Mouse (Mus musculus) left cerebral cortex, adult 18-20 months (tissue): ENCODE measurements around the gene Twf1. TPM values are rescaled to one million over a fixed set of nuclear protein-coding genes. Genes with fewer than 3 reads are reported as not detected.
A peak's percentile ranks its signal among the peaks of the same experiment; 100 is the strongest.

Source experiments
- DNase-seq, 2 experiments: peaks; one replicate each; pipeline ENCODE4 v3.0.0; 2021 to 2022; ENCODE audit warnings: low spot score in 2 of 2, mixed read lengths in 1 of 2
- long read RNA-seq, 2 experiments: library from polyadenylated mRNA; stranded (forward); transcript quantifications; one replicate each; pipeline ENCODE4 v2.0.0; 2021
- total RNA-seq, 2 experiments: library from RNA; stranded (reverse); gene quantifications; 2 replicates each; pipeline ENCODE4 v1.2.3; 2021

Gene Twf1
- total RNA-seq, result 10 to 100 TPM; 40.5 to 41.0 TPM
- long read RNA-seq, experiment 1, transcript Twf1-201 (9 exons, 3,025 nt), result major isoform, 52 of 60 reads
- long read RNA-seq, experiment 1, partial matches to known transcripts, result 3 of 60 reads
- long read RNA-seq, experiment 1, other reads (novel, unspliced or antisense), result 5 of 60 reads
- long read RNA-seq, experiment 2, transcript Twf1-201 (9 exons, 3,025 nt), result major isoform, 33 of 43 reads
- long read RNA-seq, experiment 2, partial matches to known transcripts, result 2 of 43 reads
- long read RNA-seq, experiment 2, other reads (novel, unspliced or antisense), result 8 of 43 reads

- peak; percentile 98 to 99 for DNase-seq
Measured at GRCm38 (mm10) chr15:94589219-94590075, at the start of gene Twf1. Gene Twf1 (minus strand): TSS chr15:94589889.

- DNase-seq, result no peak
Measured at GRCm38 (mm10) chr15:94639126-94639525, 49.4 kb upstream of the Twf1 start.

- no peak for DNase-seq
Measured at GRCm38 (mm10) chr15:94638207-94638606, 48.5 kb upstream of the Twf1 start.

DNA sequence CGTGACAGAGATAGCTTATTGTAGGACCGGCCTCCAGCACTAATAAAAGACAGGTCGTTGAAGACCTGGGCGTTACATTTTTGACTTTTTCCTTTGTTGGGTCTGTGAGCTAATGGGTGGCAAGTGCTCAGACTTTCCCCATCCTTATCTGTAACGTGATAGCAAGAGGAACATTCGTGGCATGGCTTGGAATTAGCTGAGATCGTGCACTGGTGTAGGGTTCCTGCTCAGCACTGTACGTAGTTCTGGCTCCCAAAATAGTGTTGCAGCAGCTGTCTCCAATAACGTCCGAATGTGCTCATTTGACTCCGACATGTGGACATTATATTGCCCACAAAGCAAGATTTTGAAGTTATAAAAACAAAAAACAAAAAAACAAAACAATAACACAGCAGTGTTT, 44.8 kb upstream of the Twf1 start:
- no peak for DNase-seq

DNA sequence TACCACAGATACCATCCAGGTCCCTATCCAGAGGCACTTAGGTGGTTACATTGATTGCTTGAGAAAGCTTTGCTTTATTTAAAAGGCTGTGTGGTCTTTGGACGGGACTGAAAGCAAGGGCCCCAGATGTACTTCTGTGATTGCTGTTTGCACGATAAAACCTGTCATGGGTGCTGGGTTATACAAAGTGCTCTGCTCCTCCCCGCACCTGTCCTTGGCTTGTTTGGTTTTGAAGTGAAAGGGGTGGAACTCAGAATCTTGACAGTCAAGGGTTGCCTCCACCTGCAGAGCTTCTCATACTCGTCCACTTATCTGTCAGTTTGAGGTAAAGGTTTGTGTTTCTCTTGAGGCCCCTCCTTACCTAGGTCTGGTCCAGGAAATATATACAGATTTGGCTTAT, 40.9 kb upstream of the Twf1 start:
- no peak for DNase-seq

- peak in 1 of 2 experiments; percentile 52 for DNase-seq
Measured at GRCm38 (mm10) chr15:94628830-94629601, 39.3 kb upstream of the Twf1 start, which contains the start of gene Tmem117. Gene Tmem117 (plus strand): TSS chr15:94629232.

GRCm38 (mm10) chr15:94628463-94628829, 38.8 kb upstream of the Twf1 start:
- no peak for DNase-seq

- DNase-seq, result no peak
Measured at GRCm38 (mm10) chr15:94620909-94621308, 31.2 kb upstream of the Twf1 start.

DNA sequence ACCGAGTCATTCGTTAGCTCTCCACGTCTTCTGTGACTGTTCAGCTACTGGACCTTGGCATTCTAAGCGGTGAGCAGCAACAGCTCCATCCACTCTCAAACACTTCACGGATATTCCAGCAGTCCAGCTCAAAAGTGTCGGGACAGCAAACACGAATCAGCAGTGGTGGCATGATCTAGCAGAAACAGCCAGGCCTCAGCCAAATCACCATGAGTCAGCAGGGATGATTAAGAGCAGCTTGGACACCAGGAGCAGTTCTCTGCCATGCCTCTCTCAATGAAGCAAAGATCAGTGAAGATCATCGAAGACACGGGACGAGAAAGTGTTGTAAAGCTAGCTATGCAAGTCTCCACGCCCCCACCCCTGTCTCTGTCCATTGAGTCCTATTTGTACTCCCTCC, 26.3 kb upstream of the Twf1 start:
- no peak for DNase-seq

DNA sequence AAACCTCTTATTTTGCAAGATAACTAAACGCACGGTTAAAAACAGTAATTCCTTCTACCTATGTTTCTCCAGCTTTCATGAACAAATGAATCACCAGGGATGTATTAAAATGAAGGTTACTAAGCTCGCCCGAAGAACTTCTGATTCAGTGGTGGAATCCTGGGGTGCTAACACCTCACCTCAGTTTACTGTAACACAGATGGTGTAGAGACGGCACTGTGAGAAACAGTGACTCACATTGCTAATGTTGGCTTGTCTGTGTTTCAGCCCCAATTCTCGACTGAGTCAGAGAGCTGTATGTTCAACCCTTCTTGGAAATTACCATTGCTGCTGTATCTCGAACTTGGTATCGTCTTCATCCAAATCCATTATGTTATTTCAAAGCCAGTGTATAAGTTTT, 18.1 kb upstream of the Twf1 start:
- DNase-seq, result peak; percentile 31 to 39

- DNase-seq, result no peak
Measured at GRCm38 (mm10) chr15:94602441-94602840, 12.8 kb upstream of the Twf1 start.

DNA sequence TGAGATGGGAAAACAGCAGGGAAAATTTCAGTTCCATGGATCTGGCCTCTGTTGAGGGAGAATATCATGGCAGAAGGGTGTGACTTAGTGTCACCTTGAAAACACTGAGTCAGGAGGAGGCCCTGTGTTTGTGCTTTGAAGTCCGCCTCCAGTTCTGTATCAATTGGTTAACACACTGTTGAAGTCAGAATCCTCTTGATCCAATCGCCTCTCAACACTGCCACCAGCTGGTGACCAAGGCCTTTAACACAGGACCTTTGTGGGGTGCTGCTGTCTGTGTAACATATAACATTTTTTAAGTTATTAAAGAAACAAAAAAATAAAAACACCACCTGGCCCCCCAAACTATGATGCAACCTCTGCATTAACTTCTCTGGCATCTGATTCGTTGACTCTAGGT, 11.7 kb upstream of the Twf1 start:
- DNase-seq, result peak; percentile 46 to 48

DNA sequence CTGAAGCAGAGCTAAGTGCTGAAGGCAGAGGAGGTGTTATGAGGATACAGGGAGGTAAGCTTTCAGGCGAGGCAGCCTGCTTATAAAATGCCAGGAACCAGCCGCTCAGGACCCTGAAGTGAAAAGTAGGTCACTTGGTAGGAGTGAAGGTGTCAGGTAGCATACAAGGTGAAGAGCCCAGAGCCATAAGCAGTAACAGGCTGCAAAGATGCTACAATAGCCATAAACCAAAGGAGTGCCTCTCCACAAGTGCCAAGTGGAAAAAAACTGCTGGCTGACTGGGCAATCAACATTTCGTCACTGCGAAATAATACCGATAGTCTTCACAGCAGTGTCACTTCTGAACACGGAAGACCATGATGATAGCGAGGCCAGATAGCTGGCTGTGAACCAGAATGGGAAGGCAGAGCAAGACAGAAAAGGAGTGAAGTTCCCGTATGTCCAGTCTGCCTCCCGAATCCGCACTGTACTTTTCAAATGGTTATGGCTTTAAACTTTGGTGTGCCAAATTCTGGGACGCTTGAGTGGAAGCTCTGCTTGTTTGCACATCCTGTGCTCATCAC, 10.5 kb upstream of the Twf1 start:
- no peak for DNase-seq

GRCm38 (mm10) chr15:94593586-94593985, 3.9 kb upstream of the Twf1 start:
- DNase-seq, result no peak

DNA sequence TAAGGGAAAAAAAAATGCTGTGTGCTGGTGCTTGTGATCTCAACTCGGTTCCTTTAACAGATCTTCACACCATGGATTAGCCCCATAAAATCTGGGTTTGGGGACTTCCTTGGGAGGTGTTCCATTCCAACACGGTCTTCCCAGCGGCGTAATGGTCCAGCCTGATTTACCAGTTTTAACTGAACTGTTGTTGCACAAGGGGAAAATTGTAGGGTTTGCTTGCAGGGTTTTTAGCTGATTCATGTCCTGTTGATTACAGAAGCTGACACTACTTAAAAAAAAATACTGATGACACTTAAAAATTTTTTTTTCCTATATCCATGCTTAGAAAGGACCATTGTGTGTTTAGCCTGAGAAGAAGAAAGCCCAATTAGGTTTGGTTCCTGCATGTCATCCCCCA, 1.7 kb upstream of the Twf1 start:
- DNase-seq, result no peak

- no peak for DNase-seq
Measured at GRCm38 (mm10) chr15:94590083-94590482, 394 bp upstream of the Twf1 start.

GRCm38 (mm10) chr15:94587826-94588715, 1.6 kb downstream of the Twf1 start:
- DNase-seq, result no peak

- no peak for DNase-seq
Measured at GRCm38 (mm10) chr15:94584738-94585137, 5.0 kb downstream of the Twf1 start.

- no peak for DNase-seq
Measured at GRCm38 (mm10) chr15:94583153-94583552, 6.5 kb downstream of the Twf1 start.

- no peak for DNase-seq
Measured at GRCm38 (mm10) chr15:94582000-94582593, 7.6 kb downstream of the Twf1 start.
